Mouse (Mus musculus) lung, postnatal 25 days (tissue): ENCODE results near the gene Cxcl13.
A peak's percentile ranks its signal among the peaks of the same experiment; 100 is the strongest.
"Not testable (repeated sequence)": the region's sequence is repeated elsewhere in the genome, so short reads cannot be mapped to it uniquely, and the experiment has no call there.

Experiments
- DNase-seq: peaks from one replicate; pipeline ENCODE4 v3.0.0; 2022; ENCODE audit warnings: low spot score

The Cxcl13 gene

GRCm38 (mm10) chr5:95956651-95957050 lies at the start of gene Cxcl13:
Gene Cxcl13, plus strand, starts transcription at chr5:95956951.
- DNase-seq: no peak

GRCm38 (mm10) chr5:95911006-95911405 lies 45.7 kb upstream of the Cxcl13 start:
- DNase-seq: no peak

GRCm38 (mm10) chr5:95918491-95918890 lies 38.3 kb upstream of the Cxcl13 start:
- no peak for DNase-seq

GRCm38 (mm10) chr5:95924023-95924422 lies 32.7 kb upstream of the Cxcl13 start:
- DNase-seq: no peak

- DNase-seq: no peak
Observed at GRCm38 (mm10) chr5:95925204-95925930, 31.4 kb upstream of the Cxcl13 start.

GRCm38 (mm10) chr5:95925931-95926263 lies 30.9 kb upstream of the Cxcl13 start:
- no peak for DNase-seq

- no peak for DNase-seq
Observed at GRCm38 (mm10) chr5:95935035-95935434, 21.7 kb upstream of the Cxcl13 start.

GRCm38 (mm10) chr5:95936068-95936467 lies 20.7 kb upstream of the Cxcl13 start:
- no peak for DNase-seq

- DNase-seq: no peak
Observed at GRCm38 (mm10) chr5:95937129-95937528, 19.6 kb upstream of the Cxcl13 start.

GRCm38 (mm10) chr5:95938044-95938625 lies 18.6 kb upstream of the Cxcl13 start:
- no peak for DNase-seq

GRCm38 (mm10) chr5:95940682-95941221 lies 16.0 kb upstream of the Cxcl13 start:
- no peak for DNase-seq

- no peak for DNase-seq
Observed at GRCm38 (mm10) chr5:95941562-95941961, 15.2 kb upstream of the Cxcl13 start.

- DNase-seq: no peak
Observed at GRCm38 (mm10) chr5:95945120-95945519, 11.6 kb upstream of the Cxcl13 start.

GRCm38 (mm10) chr5:95946344-95946743 lies 10.4 kb upstream of the Cxcl13 start:
- no peak for DNase-seq

GRCm38 (mm10) chr5:95948641-95949040 lies 8.1 kb upstream of the Cxcl13 start:
- no peak for DNase-seq

GRCm38 (mm10) chr5:95949946-95950701 lies 6.6 kb upstream of the Cxcl13 start:
- peak; percentile 38 for DNase-seq

- DNase-seq: no peak
Observed at GRCm38 (mm10) chr5:95964940-95965339, 8.2 kb downstream of the Cxcl13 start.

- no peak for DNase-seq
Observed at GRCm38 (mm10) chr5:95966621-95967020, 9.9 kb downstream of the Cxcl13 start.

- peak; percentile 58 for DNase-seq
Observed at GRCm38 (mm10) chr5:95970845-95971244, 14.1 kb downstream of the Cxcl13 start.

GRCm38 (mm10) chr5:95972208-95972607 lies 15.5 kb downstream of the Cxcl13 start:
- no peak for DNase-seq

- not testable (repeated sequence) for DNase-seq
Observed at GRCm38 (mm10) chr5:95973806-95974205, 17.1 kb downstream of the Cxcl13 start.

- DNase-seq: no peak
Observed at GRCm38 (mm10) chr5:95976299-95976698, 19.5 kb downstream of the Cxcl13 start.
